Mouse (Mus musculus) MEL (cell line): ENCODE data around the gene Col23a1.

Experiments used
- CHD1 ChIP-seq: IDR thresholded peaks from 2 replicates; pipeline ENCODE4 v1.6.1; 2012; ENCODE audit warnings: low read depth, mild to moderate bottlenecking, inconsistent platforms, low read length, improper control_type of control experiment
- CHD2 ChIP-seq: IDR thresholded peaks from 2 replicates; pipeline ENCODE4 v1.6.1; 2011; ENCODE audit warnings: low read length, improper control_type of control experiment
- CTCF ChIP-seq, 3 experiments: IDR thresholded peaks in 2 of 3; conservative IDR thresholded peaks in 1 of 3; 2 replicates each; pipeline ENCODE4 v1.5.1; 2011 to 2012; ENCODE audit warnings: low read length in 3 of 3, low read depth in 2 of 3, mild to moderate bottlenecking in 2 of 3, improper control_type of control experiment in 1 of 3, inconsistent platforms in 1 of 3, mixed read lengths in 1 of 3, moderate library complexity in 1 of 3; ENCODE audit not compliant: control insufficient read depth in 1 of 3, insufficient read depth in 1 of 3, poor library complexity in 1 of 3, severe bottlenecking in 1 of 3
- E2F4 ChIP-seq: IDR thresholded peaks from 2 replicates; pipeline ENCODE4 v1.6.1; 2011; ENCODE audit warnings: low read depth, low read length, improper control_type of control experiment, borderline replicate concordance
- EP300 ChIP-seq, 2 experiments: IDR thresholded peaks; 2 replicates each; pipeline ENCODE4 v1.6.1; 2011; ENCODE audit warnings: improper control_type of control experiment in 2 of 2, low read length in 2 of 2, low read depth in 1 of 2, mild to moderate bottlenecking in 1 of 2
- POLR2A ChIP-seq, 2 experiments: IDR thresholded peaks; 2 replicates each; pipeline ENCODE4 v1.6.1; 2011 to 2012; ENCODE audit warnings: low read length in 2 of 2, mild to moderate bottlenecking in 2 of 2, control low read depth in 1 of 2, improper control_type of control experiment in 1 of 2, low read depth in 1 of 2, moderate library complexity in 1 of 2; ENCODE audit not compliant: control insufficient read depth in 1 of 2, insufficient read depth in 1 of 2, poor library complexity in 1 of 2
- RCOR1 ChIP-seq: IDR thresholded peaks from 2 replicates; pipeline ENCODE4 v1.6.1; 2012; ENCODE audit warnings: low read depth, mild to moderate bottlenecking, inconsistent platforms, low read length, improper control_type of control experiment
- TCF12 ChIP-seq: IDR thresholded peaks from 2 replicates; pipeline ENCODE4 v1.6.1; 2014; ENCODE audit warnings: low read depth, mild to moderate bottlenecking, inconsistent platforms, low read length, improper control_type of control experiment, moderate library complexity
- UBTF ChIP-seq: IDR thresholded peaks from 2 replicates; pipeline ENCODE4 v1.6.1; 2012; ENCODE audit warnings: low read depth, mild to moderate bottlenecking, inconsistent platforms, low read length, improper control_type of control experiment, moderate library complexity, borderline replicate concordance; ENCODE audit not compliant: insufficient read depth
- USF1 ChIP-seq: IDR thresholded peaks from 2 replicates; pipeline ENCODE4 v1.6.1; 2014; ENCODE audit warnings: low read depth, mild to moderate bottlenecking, inconsistent platforms, low read length, improper control_type of control experiment, moderate library complexity
- ZC3H11A ChIP-seq: IDR thresholded peaks from 2 replicates; pipeline ENCODE4 v1.6.1; 2012; ENCODE audit warnings: low read depth, mild to moderate bottlenecking, inconsistent platforms, low read length, improper control_type of control experiment

- no peak for TF ChIP-seq ZC3H11A
- no peak for TF ChIP-seq CHD1
- no peak for TF ChIP-seq TCF12
- TF ChIP-seq CHD2: no peak
- TF ChIP-seq CTCF (IDR thresholded peaks at IDR 0.05 in 2 of 3, conservative IDR thresholded peaks at IDR 0.05 in 1 of 3; ENCODE audit: control insufficient read depth in 1 of 3, insufficient read depth in 1 of 3, low read depth in 2 of 3, low read length in 3 of 3, poor library complexity in 1 of 3, severe bottlenecking in 1 of 3): no peak
- TF ChIP-seq UBTF: no peak
- no peak for TF ChIP-seq POLR2A (IDR thresholded peaks at IDR 0.05; ENCODE audit: control insufficient read depth in 1 of 2, insufficient read depth in 1 of 2, low read depth in 1 of 2, low read length in 2 of 2, poor library complexity in 1 of 2)
- no peak for TF ChIP-seq EP300 (IDR thresholded peaks at IDR 0.05; ENCODE audit: low read depth in 1 of 2, low read length in 2 of 2)
- no peak for TF ChIP-seq USF1
- no peak for TF ChIP-seq E2F4
- no peak for TF ChIP-seq RCOR1
Observed at GRCm38 (mm10) chr11:51449881-51450280, 160.2 kb downstream of the Col23a1 start.
